Mouse (Mus musculus): ENCODE data around the gene Grip1. TPM values are rescaled to one million over a fixed set of nuclear protein-coding genes. Genes with fewer than 3 reads are reported as not detected.

Gene Grip1
- polyA plus RNA-seq, 1 experiment, result 0.08 TPM

GRCm38 (mm10) chr10:119842004-119842403, 388.4 kb downstream of the Grip1 start:
- H3ac ChIP-seq (ENCODE audit: control insufficient read depth, insufficient read length), result no peak overlapping the region
- no peaks in the 10 kb centered on the region for H3K36me3 ChIP-seq (ENCODE audit: control insufficient read depth, insufficient read depth)
- H3K79me2 ChIP-seq (ENCODE audit: control insufficient read depth, insufficient read depth), result no peaks in the 10 kb centered on the region
- no peak overlapping the region for H3K4me2 ChIP-seq (ENCODE audit: low read depth)
- TF ChIP-seq E2F4 (IDR thresholded peaks at IDR 0.05; ENCODE audit: insufficient read depth), result no peak
- no peak for TF ChIP-seq MAX (IDR thresholded peaks at IDR 0.05; ENCODE audit: low read depth)
- TF ChIP-seq POLR2A (IDR thresholded peaks at IDR 0.05; ENCODE audit: insufficient read length, low read depth), result no peak
- TF ChIP-seq MYOD1 (IDR thresholded peaks at IDR 0.05; ENCODE audit: control insufficient read depth in 1 of 3, insufficient read length in 2 of 3, low read depth in 2 of 3), result no peak
- TF ChIP-seq POLR2AphosphoS2 (IDR thresholded peaks at IDR 0.05; ENCODE audit: insufficient read length, low read depth), result no peak
- TF ChIP-seq CEBPB (IDR thresholded peaks at IDR 0.05; ENCODE audit: insufficient read depth, poor library complexity, severe bottlenecking), result no peak
- TF ChIP-seq SRF (IDR thresholded peaks at IDR 0.05; ENCODE audit: control insufficient read depth, insufficient read length, low read depth), result no peak
- no peak for TF ChIP-seq TCF12 (IDR thresholded peaks at IDR 0.05; ENCODE audit: insufficient read depth, poor library complexity, severe bottlenecking)
- TF ChIP-seq REST (IDR thresholded peaks at IDR 0.05; ENCODE audit: insufficient read depth, insufficient read length), result no peak
- no peak for TF ChIP-seq TCF3 (IDR thresholded peaks at IDR 0.05; ENCODE audit: insufficient read length, low read depth)
- TF ChIP-seq MYOG (IDR thresholded peaks at IDR 0.05; ENCODE audit: control insufficient read depth in 1 of 3, insufficient read depth in 1 of 3, insufficient read length in 2 of 3, low read depth in 2 of 3), result no peak
- no peak overlapping the region for H3K4me3 ChIP-seq
- no peaks in the 10 kb centered on the region for H3K27me3 ChIP-seq (ENCODE audit: control insufficient read depth, insufficient read depth, insufficient read length)

- Histone ChIP-seq H3ac (ENCODE audit: control insufficient read depth, insufficient read length) (no peak overlapping the region), H3K4me3 (no peak overlapping the region), H3K36me3 (ENCODE audit: control insufficient read depth, insufficient read depth) (no peaks in the 10 kb centered on the region), H3K79me2 (ENCODE audit: control insufficient read depth, insufficient read depth) (no peaks in the 10 kb centered on the region), H3K4me2 (ENCODE audit: low read depth) (no peak overlapping the region), H3K27me3 (ENCODE audit: control insufficient read depth, insufficient read depth, insufficient read length) (no peaks in the 10 kb centered on the region)
- TF ChIP-seq MYOG (IDR thresholded peaks at IDR 0.05; ENCODE audit: control insufficient read depth in 1 of 3, insufficient read depth in 1 of 3, insufficient read length in 2 of 3, low read depth in 2 of 3) (no peak), MAX (IDR thresholded peaks at IDR 0.05; ENCODE audit: low read depth) (no peak), MYOD1 (IDR thresholded peaks at IDR 0.05; ENCODE audit: control insufficient read depth in 1 of 3, insufficient read length in 2 of 3, low read depth in 2 of 3) (no peak), REST (IDR thresholded peaks at IDR 0.05; ENCODE audit: insufficient read depth, insufficient read length) (no peak), TCF12 (IDR thresholded peaks at IDR 0.05; ENCODE audit: insufficient read depth, poor library complexity, severe bottlenecking) (no peak), TCF3 (IDR thresholded peaks at IDR 0.05; ENCODE audit: insufficient read length, low read depth) (no peak), E2F4 (IDR thresholded peaks at IDR 0.05; ENCODE audit: insufficient read depth) (no peak), POLR2A (IDR thresholded peaks at IDR 0.05; ENCODE audit: insufficient read length, low read depth) (no peak), POLR2AphosphoS2 (IDR thresholded peaks at IDR 0.05; ENCODE audit: insufficient read length, low read depth) (no peak), SRF (IDR thresholded peaks at IDR 0.05; ENCODE audit: control insufficient read depth, insufficient read length, low read depth) (no peak), CEBPB (IDR thresholded peaks at IDR 0.05; ENCODE audit: insufficient read depth, poor library complexity, severe bottlenecking) (no peak), USF1 (IDR thresholded peaks at IDR 0.05; ENCODE audit: low read depth) (no peak)
These were observed 392.2 kb downstream of the Grip1 start for GRCm38 (mm10) chr10:119845705-119846410.

GRCm38 (mm10) chr10:119851594-119851993, 398.0 kb downstream of the Grip1 start:
- Histone ChIP-seq H3K4me3 (no peak overlapping the region), H3K36me3 (ENCODE audit: control insufficient read depth, insufficient read depth) (no peaks in the 10 kb centered on the region), H3K4me2 (ENCODE audit: low read depth) (no peak overlapping the region), H3K79me2 (ENCODE audit: control insufficient read depth, insufficient read depth) (no peaks in the 10 kb centered on the region), H3ac (ENCODE audit: control insufficient read depth, insufficient read length) (no peak overlapping the region), H3K27me3 (ENCODE audit: control insufficient read depth, insufficient read depth, insufficient read length) (no peaks in the 10 kb centered on the region)
- TF ChIP-seq TCF3 (IDR thresholded peaks at IDR 0.05; ENCODE audit: insufficient read length, low read depth) (no peak), MYOG (IDR thresholded peaks at IDR 0.05; ENCODE audit: control insufficient read depth in 1 of 3, insufficient read depth in 1 of 3, insufficient read length in 2 of 3, low read depth in 2 of 3) (no peak), USF1 (IDR thresholded peaks at IDR 0.05; ENCODE audit: low read depth) (no peak), MYOD1 (IDR thresholded peaks at IDR 0.05; ENCODE audit: control insufficient read depth in 1 of 3, insufficient read length in 2 of 3, low read depth in 2 of 3) (no peak), CEBPB (IDR thresholded peaks at IDR 0.05; ENCODE audit: insufficient read depth, poor library complexity, severe bottlenecking) (no peak)

- H3K4me3 ChIP-seq, result no peak overlapping the region
- H3K27me3 ChIP-seq (ENCODE audit: control insufficient read depth, insufficient read depth, insufficient read length), result no peaks in the 10 kb centered on the region
- no peaks in the 10 kb centered on the region for H3K36me3 ChIP-seq (ENCODE audit: control insufficient read depth, insufficient read depth)
- H3K4me2 ChIP-seq (ENCODE audit: low read depth), result no peak overlapping the region
- no peak for TF ChIP-seq SRF (IDR thresholded peaks at IDR 0.05; ENCODE audit: control insufficient read depth, insufficient read length, low read depth)
- TF ChIP-seq TCF12 (IDR thresholded peaks at IDR 0.05; ENCODE audit: insufficient read depth, poor library complexity, severe bottlenecking), result no peak
- no peak for TF ChIP-seq TCF3 (IDR thresholded peaks at IDR 0.05; ENCODE audit: insufficient read length, low read depth)
- no peak for TF ChIP-seq MYOG (IDR thresholded peaks at IDR 0.05; ENCODE audit: control insufficient read depth in 1 of 3, insufficient read depth in 1 of 3, insufficient read length in 2 of 3, low read depth in 2 of 3)
- no peak for TF ChIP-seq USF1 (IDR thresholded peaks at IDR 0.05; ENCODE audit: low read depth)
- TF ChIP-seq CEBPB (IDR thresholded peaks at IDR 0.05; ENCODE audit: insufficient read depth, poor library complexity, severe bottlenecking), result no peak
- no peak for TF ChIP-seq POLR2AphosphoS2 (IDR thresholded peaks at IDR 0.05; ENCODE audit: insufficient read length, low read depth)
- TF ChIP-seq MYOD1 (IDR thresholded peaks at IDR 0.05; ENCODE audit: control insufficient read depth in 1 of 3, insufficient read length in 2 of 3, low read depth in 2 of 3), result no peak
- TF ChIP-seq REST (IDR thresholded peaks at IDR 0.05; ENCODE audit: insufficient read depth, insufficient read length), result no peak
- no peak for TF ChIP-seq E2F4 (IDR thresholded peaks at IDR 0.05; ENCODE audit: insufficient read depth)
- no peak for TF ChIP-seq POLR2A (IDR thresholded peaks at IDR 0.05; ENCODE audit: insufficient read length, low read depth)
- no peak for TF ChIP-seq MAX (IDR thresholded peaks at IDR 0.05; ENCODE audit: low read depth)
- no peaks in the 10 kb centered on the region for H3K79me2 ChIP-seq (ENCODE audit: control insufficient read depth, insufficient read depth)
- no peak overlapping the region for H3ac ChIP-seq (ENCODE audit: control insufficient read depth, insufficient read length)
These were observed 399.0 kb downstream of the Grip1 start for GRCm38 (mm10) chr10:119852582-119853135.

All from myocyte (in vitro differentiated cells).